Mouse (Mus musculus): ENCODE data around the gene Fshr.

GRCm38 (mm10) chr17:89120023-89120422 lies 80.5 kb downstream of the Fshr start:
- TF ChIP-seq CTCF (IDR thresholded peaks at IDR 0.05; ENCODE audit: borderline replicate concordance, insufficient read depth, low read length) (no peak), POLR2A (IDR thresholded peaks at IDR 0.05; ENCODE audit: low read depth, low read length) (no peak)

All from embryonic fibroblast, embryonic 13.5 days (primary cell).